Mouse (Mus musculus) limb, embryonic 11.5 days (tissue): ENCODE measurements around the gene Eif4e3. TPM values are rescaled to one million over a fixed set of nuclear protein-coding genes. Genes with fewer than 3 reads are reported as not detected.
A peak's percentile ranks its signal among the peaks of the same experiment; 100 is the strongest.

ENCODE experiments used
- ATAC-seq: fragments of 200-750 bp; cut with Nextera tagmentation; 2 replicates; pipeline ENCODE4 v1.8.0; 2017; ENCODE audit warnings: low read depth; ENCODE audit not compliant: insufficient number of reproducible peaks, low FRiP score, low TSS enrichment
- DNase-seq: peaks from one replicate; pipeline ENCODE4 v3.0.0-alpha.2; 2015; ENCODE audit warnings: low spot score
- H3K27ac ChIP-seq: fragments of 300-500 bp; sonication (generic); replicated peaks from 2 replicates; pipeline ENCODE4 v1.5.1; 2014; ENCODE audit warnings: low read depth, mild to moderate bottlenecking, low read length
- H3K27me3 ChIP-seq: fragments of 300-500 bp; sonication (generic); 2 replicates; pipeline ENCODE4 v1.6.1; 2014; ENCODE audit warnings: mild to moderate bottlenecking, low read length, mixed read lengths; ENCODE audit not compliant: control insufficient read depth, insufficient read depth
- H3K36me3 ChIP-seq: fragments of 300-500 bp; sonication (generic); 2 replicates; pipeline ENCODE4 v1.6.1; 2014; ENCODE audit warnings: mild to moderate bottlenecking, low read length, moderate library complexity, mixed read lengths; ENCODE audit not compliant: control insufficient read depth, insufficient read depth
- H3K4me1 ChIP-seq: fragments of 300-500 bp; sonication (generic); 2 replicates; pipeline ENCODE4 v1.6.1; 2014; ENCODE audit warnings: low read length, mixed read lengths; ENCODE audit not compliant: control insufficient read depth, insufficient read depth
- H3K4me2 ChIP-seq: fragments of 300-500 bp; sonication (generic); 2 replicates; pipeline ENCODE4 v1.6.1; 2014; ENCODE audit warnings: low read depth, mild to moderate bottlenecking, moderate library complexity; ENCODE audit not compliant: severe bottlenecking
- H3K4me3 ChIP-seq: fragments of 300-500 bp; sonication (generic); 2 replicates; pipeline ENCODE4 v1.5.1; 2014; ENCODE audit warnings: low read depth, low read length
- H3K9ac ChIP-seq: fragments of 300-500 bp; sonication (generic); 2 replicates; pipeline ENCODE4 v1.6.1; 2014; ENCODE audit warnings: mild to moderate bottlenecking, low read length
- H3K9me3 ChIP-seq: fragments of 300-500 bp; sonication (generic); 2 replicates; pipeline ENCODE4 v1.6.1; 2016; ENCODE audit warnings: low read length; ENCODE audit not compliant: control insufficient read depth
- WGBS: fragments of 180-500 bp; shearing (Covaris S2); extraction: QIAGEN DNeasy Blood & Tissue Kit; methylation state at CpG from one replicate; pipeline ENCODE4 v1.1.7; 2014; 5-methylcytosine and 5-hydroxymethylcytosine counted together
- polyA plus RNA-seq: library from polyadenylated mRNA; unstranded; fragments of >200 nt; fragmentation: Nextera tagmentation; extraction: Ambion mirVana; gene quantifications from 2 replicates; pipeline ENCODE4 v1.2.1, GENCODE M21; 2014

Gene Eif4e3
- polyA plus RNA-seq, 1 experiment from 2014 or later: 17.6 TPM

GRCm38 (mm10) chr6:99600168-99600793 is 66.3 kb downstream of the Eif4e3 start:
- 52% methylated on average over 10 of the region's 10 CpGs for WGBS
- no peak overlapping the region for H3K9ac ChIP-seq
- no peaks in the 10 kb centered on the region for H3K9me3 ChIP-seq
- no peak overlapping the region for H3K27ac ChIP-seq
- no peak for ATAC-seq
- H3K27me3 ChIP-seq: no peaks in the 10 kb centered on the region
- 0 out of 2 replicates have a peak, but pooled peaks cover 3% of the 10 kb centered on the region for H3K4me1 ChIP-seq
- H3K4me2 ChIP-seq: no peak overlapping the region
- H3K36me3 ChIP-seq: no peaks in the 10 kb centered on the region
- H3K4me3 ChIP-seq: no peak overlapping the region
- peak; percentile 55 for DNase-seq

GRCm38 (mm10) chr6:99599651-99600050 is 66.9 kb downstream of the Eif4e3 start:
- Histone ChIP-seq H3K4me2 (no peak overlapping the region), H3K27ac (no peak overlapping the region), H3K9me3 (no peaks in the 10 kb centered on the region), H3K4me3 (no peak overlapping the region), H3K9ac (no peak overlapping the region), H3K4me1 (0 out of 2 replicates have a peak, but pooled peaks cover 3% of the 10 kb centered on the region), H3K27me3 (no peaks in the 10 kb centered on the region), H3K36me3 (no peaks in the 10 kb centered on the region)
- DNase-seq: no peak
- no peak for ATAC-seq
- 44% methylated on average over 8 of the region's 8 CpGs for WGBS

GRCm38 (mm10) chr6:99599229-99599628 is 67.3 kb downstream of the Eif4e3 start:
- Histone ChIP-seq H3K4me1 (0 out of 2 replicates have a peak, but pooled peaks cover 3% of the 10 kb centered on the region), H3K27ac (no peak overlapping the region), H3K9ac (no peak overlapping the region), H3K27me3 (no peaks in the 10 kb centered on the region), H3K4me3 (no peak overlapping the region), H3K9me3 (no peaks in the 10 kb centered on the region), H3K4me2 (no peak overlapping the region), H3K36me3 (no peaks in the 10 kb centered on the region)
- ATAC-seq: no peak
- WGBS: 63% methylated on average over 5 of the region's 5 CpGs
- DNase-seq: no peak

GRCm38 (mm10) chr6:99577040-99577439 is 89.5 kb downstream of the Eif4e3 start:
- Histone ChIP-seq H3K4me3 (no peak overlapping the region), H3K4me2 (no peak overlapping the region), H3K36me3 (no peaks in the 10 kb centered on the region), H3K4me1 (no peaks in the 10 kb centered on the region), H3K9me3 (no peaks in the 10 kb centered on the region), H3K27me3 (no peaks in the 10 kb centered on the region), H3K27ac (no peak overlapping the region), H3K9ac (no peak overlapping the region)
- WGBS: 68% methylated on average over 6 of the region's 6 CpGs
- ATAC-seq: no peak
- no peak for DNase-seq

GRCm38 (mm10) chr6:99575633-99576032 is 90.9 kb downstream of the Eif4e3 start:
- H3K4me1 ChIP-seq: no peaks in the 10 kb centered on the region
- no peaks in the 10 kb centered on the region for H3K27me3 ChIP-seq
- no peak overlapping the region for H3K9ac ChIP-seq
- no peaks in the 10 kb centered on the region for H3K36me3 ChIP-seq
- H3K4me2 ChIP-seq: no peak overlapping the region
- DNase-seq (no peak), ATAC-seq (no peak)
- no peaks in the 10 kb centered on the region for H3K9me3 ChIP-seq
- no peak overlapping the region for H3K27ac ChIP-seq
- WGBS: 85% methylated on average over 6 of the region's 6 CpGs
- no peak overlapping the region for H3K4me3 ChIP-seq

Other genes with a start within 250 kb of the Eif4e3 start
- gene Foxp1, start 144.1 kb downstream of the Eif4e3 start, polyA plus RNA-seq: 65.4 and 79.5 TPM in 2 replicates
- gene Gm20696, start within 50 bp of the Eif4e3 start, polyA plus RNA-seq: 3.1 and 4.0 TPM in 2 replicates
- 2.9 and 3.4 TPM in 2 replicates for gene Gpr27, start 25.9 kb upstream of the Eif4e3 start, polyA plus RNA-seq
- gene Prok2, start 59.6 kb upstream of the Eif4e3 start, polyA plus RNA-seq: 0.21 and 0.36 TPM in 2 replicates